Mouse (Mus musculus): Measurements from ENCODE around the gene Cc2d2a.

- TF ChIP-seq POLR2A (IDR thresholded peaks at IDR 0.05; ENCODE audit: insufficient read depth, low read depth, low read length) (peak; percentile 31; the same call in 1 of the 2 replicates), CTCF (IDR thresholded peaks at IDR 0.05; ENCODE audit: insufficient read depth, low read depth, low read length) (no peak)
Observed at GRCm38 (mm10) chr5:43672177-43672911, 10.2 kb downstream of the Cc2d2a start.

Measured in olfactory bulb, adult 2 months (tissue).